Mouse (Mus musculus): ENCODE measurements around the gene Rrp7a.

Gene Rrp7a

GRCm38 (mm10) chr15:83122566-83123145, at the start of gene Rrp7a:
TSS of gene Rrp7a (minus strand) at chr15:83122801.
- DNase-seq (ENCODE audit: low read depth, low spot score), result peak; percentile 74

GRCm38 (mm10) chr15:83171712-83172481, 49.3 kb upstream of the Rrp7a start:
- DNase-seq (ENCODE audit: low read depth, low spot score), result peak; percentile 92

- DNase-seq (ENCODE audit: low read depth, low spot score), result no peak
Observed at GRCm38 (mm10) chr15:83170956-83171659, 48.5 kb upstream of the Rrp7a start.

- no peak for DNase-seq (ENCODE audit: low read depth, low spot score)
Observed at GRCm38 (mm10) chr15:83169772-83170722, 47.4 kb upstream of the Rrp7a start.

- DNase-seq (ENCODE audit: low read depth, low spot score), result no peak
Observed at GRCm38 (mm10) chr15:83168875-83169771, 46.5 kb upstream of the Rrp7a start.

GRCm38 (mm10) chr15:83168311-83168710, 45.7 kb upstream of the Rrp7a start:
- DNase-seq (ENCODE audit: low read depth, low spot score), result no peak

GRCm38 (mm10) chr15:83167550-83168065, 45.0 kb upstream of the Rrp7a start:
- no peak for DNase-seq (ENCODE audit: low read depth, low spot score)

- no peak for DNase-seq (ENCODE audit: low read depth, low spot score)
Observed at GRCm38 (mm10) chr15:83167126-83167525, 44.5 kb upstream of the Rrp7a start.

- DNase-seq (ENCODE audit: low read depth, low spot score), result no peak
Observed at GRCm38 (mm10) chr15:83166642-83167041, 44.0 kb upstream of the Rrp7a start.

- no peak for DNase-seq (ENCODE audit: low read depth, low spot score)
Observed at GRCm38 (mm10) chr15:83165526-83166315, 43.1 kb upstream of the Rrp7a start.

GRCm38 (mm10) chr15:83164971-83165471, 42.4 kb upstream of the Rrp7a start:
- no peak for DNase-seq (ENCODE audit: low read depth, low spot score)

GRCm38 (mm10) chr15:83162818-83163485, 40.4 kb upstream of the Rrp7a start:
- no peak for DNase-seq (ENCODE audit: low read depth, low spot score)

- no peak for DNase-seq (ENCODE audit: low read depth, low spot score)
Observed at GRCm38 (mm10) chr15:83162001-83162400, 39.4 kb upstream of the Rrp7a start.

- no peak for DNase-seq (ENCODE audit: low read depth, low spot score)
Observed at GRCm38 (mm10) chr15:83161062-83161748, 38.6 kb upstream of the Rrp7a start.

GRCm38 (mm10) chr15:83160561-83160960, 38.0 kb upstream of the Rrp7a start:
- DNase-seq (ENCODE audit: low read depth, low spot score), result no peak

- no peak for DNase-seq (ENCODE audit: low read depth, low spot score)
Observed at GRCm38 (mm10) chr15:83159823-83160222, 37.2 kb upstream of the Rrp7a start.

GRCm38 (mm10) chr15:83158587-83159160, 36.1 kb upstream of the Rrp7a start:
- DNase-seq (ENCODE audit: low read depth, low spot score), result no peak

GRCm38 (mm10) chr15:83157667-83158064, 35.1 kb upstream of the Rrp7a start:
- no peak for DNase-seq (ENCODE audit: low read depth, low spot score)

All from brain, embryonic 18.5 days (tissue).